Mouse (Mus musculus): Measurements from ENCODE around the gene Clec10a. TPM values are rescaled to one million over a fixed set of nuclear protein-coding genes. Genes with fewer than 3 reads are reported as not detected.
A peak's percentile ranks its signal among the peaks of the same experiment; 100 is the strongest.
"Not testable (repeated sequence)": the region's sequence is repeated elsewhere in the genome, so short reads cannot be mapped to it uniquely, and the experiment has no call there.

The Clec10a gene
- total RNA-seq (2014; rRNA removed) (0.42 and 0.44 TPM in 2 replicates), polyA plus RNA-seq (2015; fragmentation: Nextera tagmentation; extraction: Ambion mirVana) (0.57 and 1.3 TPM in 2 replicates)

DNA sequence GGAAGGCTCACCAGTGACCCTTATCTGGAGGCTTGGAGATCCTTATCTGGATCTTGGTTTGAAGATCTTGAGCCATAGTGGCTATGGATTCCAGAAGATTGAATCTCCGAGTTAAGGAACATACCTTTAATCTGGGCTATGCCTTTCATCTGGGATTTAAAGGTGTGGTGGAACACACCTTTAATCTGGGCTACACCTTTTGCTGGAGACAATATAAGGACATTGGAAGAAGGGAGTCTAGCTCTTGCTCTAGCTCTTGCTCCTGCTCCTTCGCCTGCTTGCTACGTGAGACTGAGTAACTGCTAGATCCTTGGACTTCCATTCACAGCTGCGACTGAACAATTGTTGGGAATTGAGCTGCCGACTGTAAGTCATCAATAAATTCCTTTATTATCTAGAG is at the start of gene Clec10a:
Clec10a (plus strand) TSS at position 301 of the 400 bp plus-strand sequence.
- not testable (repeated sequence) for H3K4me3 ChIP-seq (ENCODE audit: low read depth, low read length); DNase-seq (ENCODE audit: low spot score); H3K4me2 ChIP-seq (ENCODE audit: low read depth, low read length, poor library complexity, severe bottlenecking); H3K9me3 ChIP-seq (ENCODE audit: low read length); H3K36me3 ChIP-seq (ENCODE audit: insufficient read depth, low read length); H3K9ac ChIP-seq (replicated peaks; ENCODE audit: low read length, poor library complexity, severe bottlenecking); H3K27me3 ChIP-seq (ENCODE audit: insufficient read depth, low read length); H3K4me1 ChIP-seq (ENCODE audit: insufficient read depth, low read length); ATAC-seq (ENCODE audit: low FRiP score); H3K27ac ChIP-seq (ENCODE audit: low read depth, low read length)
- no CpG with 5 or more reads among the region's 5 CpGs for WGBS

DNA sequence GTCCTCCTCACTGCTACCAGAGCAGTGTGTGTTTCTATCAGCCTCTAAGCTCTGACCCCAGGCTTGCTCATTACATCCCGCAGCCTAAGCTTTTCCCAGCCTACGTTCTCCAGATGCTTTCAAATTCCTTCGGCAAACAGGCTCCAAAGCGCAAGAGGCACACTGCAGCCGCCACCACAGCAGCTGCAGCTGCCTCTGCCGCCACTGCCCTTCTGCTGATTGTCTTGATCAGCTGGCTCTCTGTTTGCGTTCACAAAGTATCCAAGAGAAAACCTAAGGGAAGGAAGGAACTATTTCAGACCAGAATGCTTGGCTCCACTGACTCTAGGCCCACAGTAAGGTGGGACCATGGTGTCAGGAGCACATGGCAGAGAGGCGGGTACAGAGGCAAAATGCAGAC is 48.9 kb upstream of the Clec10a start:
- H3K27me3 ChIP-seq (ENCODE audit: insufficient read depth, low read length): no peaks in the 10 kb centered on the region
- 75% methylated on average over 8 of the region's 8 CpGs for WGBS
- ATAC-seq (ENCODE audit: low FRiP score) (no peak), DNase-seq (ENCODE audit: low spot score) (no peak)
- no peaks in the 10 kb centered on the region for H3K9me3 ChIP-seq (ENCODE audit: low read length)
- TF ChIP-seq CTCF (IDR thresholded peaks at IDR 0.05): no peak
- no peak overlapping the region for H3K4me2 ChIP-seq (ENCODE audit: low read depth, low read length, poor library complexity, severe bottlenecking)
- H3K36me3 ChIP-seq (ENCODE audit: insufficient read depth, low read length): no peaks in the 10 kb centered on the region
- no peaks in the 10 kb centered on the region for H3K4me1 ChIP-seq (ENCODE audit: insufficient read depth, low read length)
- no peak overlapping the region for H3K9ac ChIP-seq (replicated peaks; ENCODE audit: low read length, poor library complexity, severe bottlenecking)
- no peak overlapping the region for H3K4me3 ChIP-seq (ENCODE audit: low read depth, low read length)
- no peak overlapping the region for H3K27ac ChIP-seq (ENCODE audit: low read depth, low read length)

GRCm38 (mm10) chr11:70110146-70110545 is 45.9 kb upstream of the Clec10a start:
- H3K27ac ChIP-seq (ENCODE audit: low read depth, low read length): no peak overlapping the region
- no peak overlapping the region for H3K4me3 ChIP-seq (ENCODE audit: low read depth, low read length)
- H3K4me2 ChIP-seq (ENCODE audit: low read depth, low read length, poor library complexity, severe bottlenecking): no peak overlapping the region
- H3K4me1 ChIP-seq (ENCODE audit: insufficient read depth, low read length): no peaks in the 10 kb centered on the region
- 67% methylated on average over 3 of the region's 3 CpGs for WGBS
- peak; percentile 68 for TF ChIP-seq CTCF (IDR thresholded peaks at IDR 0.05)
- H3K27me3 ChIP-seq (ENCODE audit: insufficient read depth, low read length): no peaks in the 10 kb centered on the region
- no peaks in the 10 kb centered on the region for H3K36me3 ChIP-seq (ENCODE audit: insufficient read depth, low read length)
- no peak overlapping the region for H3K9ac ChIP-seq (replicated peaks; ENCODE audit: low read length, poor library complexity, severe bottlenecking)
- DNase-seq (ENCODE audit: low spot score): peak; percentile 6
- no peak for ATAC-seq (ENCODE audit: low FRiP score)
- H3K9me3 ChIP-seq (ENCODE audit: low read length): no peaks in the 10 kb centered on the region

- H3K36me3 ChIP-seq (ENCODE audit: insufficient read depth, low read length): no peaks in the 10 kb centered on the region
- H3K27ac ChIP-seq (ENCODE audit: low read depth, low read length): no peak overlapping the region
- no peak for DNase-seq (ENCODE audit: low spot score)
- H3K9ac ChIP-seq (replicated peaks; ENCODE audit: low read length, poor library complexity, severe bottlenecking): no peak overlapping the region
- TF ChIP-seq CTCF (IDR thresholded peaks at IDR 0.05): no peak
- no peaks in the 10 kb centered on the region for H3K9me3 ChIP-seq (ENCODE audit: low read length)
- H3K4me2 ChIP-seq (ENCODE audit: low read depth, low read length, poor library complexity, severe bottlenecking): no peak overlapping the region
- H3K4me1 ChIP-seq (ENCODE audit: insufficient read depth, low read length): no peaks in the 10 kb centered on the region
- ATAC-seq (ENCODE audit: low FRiP score): no peak
- 80% methylated on average over 4 of the region's 4 CpGs for WGBS
- H3K27me3 ChIP-seq (ENCODE audit: insufficient read depth, low read length): no peaks in the 10 kb centered on the region
- no peak overlapping the region for H3K4me3 ChIP-seq (ENCODE audit: low read depth, low read length)
Observed at GRCm38 (mm10) chr11:70114562-70114961, 41.4 kb upstream of the Clec10a start.

- H3K4me1 ChIP-seq (ENCODE audit: insufficient read depth, low read length): no peaks in the 10 kb centered on the region
- 91% methylated on average over 3 of the region's 3 CpGs for WGBS
- no peak overlapping the region for H3K9ac ChIP-seq (replicated peaks; ENCODE audit: low read length, poor library complexity, severe bottlenecking)
- ATAC-seq (ENCODE audit: low FRiP score): no peak
- no peak overlapping the region for H3K27ac ChIP-seq (ENCODE audit: low read depth, low read length)
- no peak overlapping the region for H3K4me3 ChIP-seq (ENCODE audit: low read depth, low read length)
- TF ChIP-seq CTCF (IDR thresholded peaks at IDR 0.05): no peak
- H3K36me3 ChIP-seq (ENCODE audit: insufficient read depth, low read length): no peaks in the 10 kb centered on the region
- no peaks in the 10 kb centered on the region for H3K9me3 ChIP-seq (ENCODE audit: low read length)
- no peak for DNase-seq (ENCODE audit: low spot score)
- no peak overlapping the region for H3K4me2 ChIP-seq (ENCODE audit: low read depth, low read length, poor library complexity, severe bottlenecking)
- no peaks in the 10 kb centered on the region for H3K27me3 ChIP-seq (ENCODE audit: insufficient read depth, low read length)
Observed at GRCm38 (mm10) chr11:70115901-70116300, 40.1 kb upstream of the Clec10a start.

GRCm38 (mm10) chr11:70129926-70130379 is 26.0 kb upstream of the Clec10a start, which contains the start of gene Mgl2:
Gene Mgl2 (plus strand): TSS chr11:70130329.
- Histone ChIP-seq H3K4me3 (ENCODE audit: low read depth, low read length) (no peak within 1 kb of the TSS), H3K27me3 (ENCODE audit: insufficient read depth, low read length) (no peaks in the 10 kb centered on the region), H3K27ac (ENCODE audit: low read depth, low read length) (no peak within 1 kb of the TSS), H3K9ac (replicated peaks; ENCODE audit: low read length, poor library complexity, severe bottlenecking) (no peak within 1 kb of the TSS), H3K9me3 (ENCODE audit: low read length) (no peaks in the 10 kb centered on the region), H3K4me2 (ENCODE audit: low read depth, low read length, poor library complexity, severe bottlenecking) (no peak within 1 kb of the TSS), H3K36me3 (ENCODE audit: insufficient read depth, low read length) (no peaks in the 10 kb centered on the region), H3K4me1 (ENCODE audit: insufficient read depth, low read length) (no peaks in the 10 kb centered on the region)
- DNase-seq (ENCODE audit: low spot score) (no peak), ATAC-seq (ENCODE audit: low FRiP score) (no peak)
- TF ChIP-seq CTCF (IDR thresholded peaks at IDR 0.05): no peak
- 87% methylated on average over 9 of the region's 9 CpGs for WGBS

DNA sequence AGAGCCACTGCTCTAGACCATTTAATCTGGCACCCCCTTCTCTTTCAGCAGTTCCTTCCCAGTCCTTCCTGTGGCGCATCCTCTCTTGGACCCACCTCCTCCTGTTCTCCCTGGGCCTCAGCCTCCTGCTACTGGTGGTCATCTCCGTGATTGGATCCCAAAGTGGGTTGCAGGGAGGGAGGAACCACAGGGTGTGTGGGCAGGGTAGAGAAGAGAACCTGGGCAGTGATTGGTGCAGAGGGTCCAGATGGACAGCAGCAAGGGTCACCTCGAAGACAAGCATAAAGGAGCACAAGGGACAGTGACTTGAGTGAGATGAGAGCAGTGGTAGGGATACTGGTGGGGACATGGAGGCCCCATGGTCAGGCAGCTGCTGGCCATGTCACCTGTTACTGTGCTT is 21.0 kb upstream of the Clec10a start:
- not testable (repeated sequence) for H3K9ac ChIP-seq (replicated peaks; ENCODE audit: low read length, poor library complexity, severe bottlenecking); H3K27ac ChIP-seq (ENCODE audit: low read depth, low read length); H3K4me1 ChIP-seq (ENCODE audit: insufficient read depth, low read length); H3K4me2 ChIP-seq (ENCODE audit: low read depth, low read length, poor library complexity, severe bottlenecking); H3K9me3 ChIP-seq (ENCODE audit: low read length); H3K27me3 ChIP-seq (ENCODE audit: insufficient read depth, low read length); DNase-seq (ENCODE audit: low spot score); ATAC-seq (ENCODE audit: low FRiP score); H3K36me3 ChIP-seq (ENCODE audit: insufficient read depth, low read length); H3K4me3 ChIP-seq (ENCODE audit: low read depth, low read length)
- WGBS: 68% methylated on average over 3 of the region's 3 CpGs

- 87% methylated on average over 8 of the region's 8 CpGs for WGBS
- not testable (repeated sequence) for ATAC-seq (ENCODE audit: low FRiP score); DNase-seq (ENCODE audit: low spot score); H3K27me3 ChIP-seq (ENCODE audit: insufficient read depth, low read length); H3K4me2 ChIP-seq (ENCODE audit: low read depth, low read length, poor library complexity, severe bottlenecking); H3K4me3 ChIP-seq (ENCODE audit: low read depth, low read length); H3K4me1 ChIP-seq (ENCODE audit: insufficient read depth, low read length); H3K27ac ChIP-seq (ENCODE audit: low read depth, low read length); H3K9me3 ChIP-seq (ENCODE audit: low read length); H3K36me3 ChIP-seq (ENCODE audit: insufficient read depth, low read length); H3K9ac ChIP-seq (replicated peaks; ENCODE audit: low read length, poor library complexity, severe bottlenecking)
Observed at GRCm38 (mm10) chr11:70135925-70136324, 20.1 kb upstream of the Clec10a start.
